Mouse (Mus musculus) CD4-positive naive resting alpha-beta T cell, adult 76 days (primary cell): ENCODE measurements around the gene Tmem141. TPM values are rescaled to one million over a fixed set of nuclear protein-coding genes. Genes with fewer than 3 reads are reported as not detected.

ENCODE experiments used
- total RNA-seq: library from RNA; stranded (reverse); gene quantifications from one replicate; pipeline ENCODE4 v1.2.4, GENCODE M21; 2023

Gene Tmem141
- 0.79 TPM for total RNA-seq

GRCm38 (mm10) chr2:25621229-25622200 lies at the start of gene Tmem141:
Gene Tmem141 (minus strand): TSS chr2:25622005.

GRCm38 (mm10) chr2:25657652-25658051 lies 35.8 kb upstream of the Tmem141 start, which contains the start of gene Lcn5:
Gene Lcn5 (plus strand): TSS chr2:25657952.

GRCm38 (mm10) chr2:25652902-25653301 lies 31.1 kb upstream of the Tmem141 start, which contains the start of gene Lcn8:
Gene Lcn8 (plus strand): TSS chr2:25653120.

GRCm38 (mm10) chr2:25627811-25628210 lies 6.0 kb upstream of the Tmem141 start, which contains the start of gene Fcna:
Gene Fcna (minus strand): TSS chr2:25628030.

GRCm38 (mm10) chr2:25617578-25617977 lies 4.2 kb downstream of the Tmem141 start, which contains the start of gene Ccdc183:
Gene Ccdc183 (minus strand): TSS chr2:25617678.

GRCm38 (mm10) chr2:25607761-25608622 lies 13.8 kb downstream of the Tmem141 start, which contains the start of gene Rabl6:
Gene Rabl6 (minus strand): TSS chr2:25608521.

GRCm38 (mm10) chr2:25581294-25581864 lies 40.4 kb downstream of the Tmem141 start, which contains the start of gene Ajm1:
Gene Ajm1 (minus strand): TSS chr2:25581757.

GRCm38 (mm10) chr2:25574579-25575431 lies 47.0 kb downstream of the Tmem141 start, which contains the start of the genes Mamdc4 and Phpt1:
Gene Mamdc4 (minus strand): TSS chr2:25574845.
Gene Phpt1 (minus strand): TSS chr2:25575224.

Other genes with a start within 250 kb of the Tmem141 start
- 1.1 TPM for gene Sapcd2, start 249.7 kb downstream of the Tmem141 start, total RNA-seq
- gene Entpd2, start 226.1 kb downstream of the Tmem141 start, total RNA-seq: not detected
- gene Npdc1, start 222.7 kb downstream of the Tmem141 start, total RNA-seq: 2.2 TPM
- 0.67 TPM for gene Fut7, start 198.7 kb downstream of the Tmem141 start, total RNA-seq
- 67.3 TPM for gene Abca2, start 193.3 kb downstream of the Tmem141 start, total RNA-seq
- gene Clic3, start 165.2 kb downstream of the Tmem141 start, total RNA-seq: not detected
- gene Paxx, start 160.9 kb downstream of the Tmem141 start, total RNA-seq: 74.0 TPM
- not detected for gene Ptgds, start 152.0 kb downstream of the Tmem141 start, total RNA-seq
- not detected for gene Lcn12, start 128.1 kb downstream of the Tmem141 start, total RNA-seq
- 61.4 TPM for gene Fbxw5, start 121.3 kb downstream of the Tmem141 start, total RNA-seq
- 0.50 TPM for gene C8g, start 120.3 kb downstream of the Tmem141 start, total RNA-seq
- 35.1 TPM for gene Traf2, start 75.1 kb downstream of the Tmem141 start, total RNA-seq
- 98.0 TPM for gene Edf1, start 64.2 kb downstream of the Tmem141 start, total RNA-seq
- 2.7 TPM for gene Mamdc4, start 47.2 kb downstream of the Tmem141 start, total RNA-seq
- gene Phpt1, start 46.8 kb downstream of the Tmem141 start, total RNA-seq: 25.7 TPM
- gene Ajm1, start 40.2 kb downstream of the Tmem141 start, total RNA-seq: 0.38 TPM
- gene Rabl6, start 13.5 kb downstream of the Tmem141 start, total RNA-seq: 100 TPM
- gene Ccdc183, start 4.3 kb downstream of the Tmem141 start, total RNA-seq: not detected
- gene Fcna, start 6.0 kb upstream of the Tmem141 start, total RNA-seq: 7.5 TPM
- gene Lcn8, start 31.1 kb upstream of the Tmem141 start, total RNA-seq: not detected
- gene Lcn5, start 35.9 kb upstream of the Tmem141 start, total RNA-seq: not detected
- not detected for gene Lcn6, start 54.8 kb upstream of the Tmem141 start, total RNA-seq
- gene Lcn10, start 60.7 kb upstream of the Tmem141 start, total RNA-seq: not detected
- gene Obp2a, start 78.0 kb upstream of the Tmem141 start, total RNA-seq: not detected
- gene Bmyc, start 84.7 kb upstream of the Tmem141 start, total RNA-seq: 15.2 TPM
- not detected for gene Obp2b, start 115.0 kb upstream of the Tmem141 start, total RNA-seq
- gene Lcn3, start 143.6 kb upstream of the Tmem141 start, total RNA-seq: not detected
- gene Lcn11, start 155.0 kb upstream of the Tmem141 start, total RNA-seq: not detected
- not detected for gene Gm13539, start 160.3 kb upstream of the Tmem141 start, total RNA-seq
- not detected for gene Glt6d1, start 193.8 kb upstream of the Tmem141 start, total RNA-seq
- gene Lcn9, start 201.1 kb upstream of the Tmem141 start, total RNA-seq: not detected
- gene Sohlh1, start 225.2 kb upstream of the Tmem141 start, total RNA-seq: not detected
- not detected for gene Kcnt1, start 241.7 kb upstream of the Tmem141 start, total RNA-seq